Mouse (Mus musculus): ENCODE results near the gene Gpr176.

DNA sequence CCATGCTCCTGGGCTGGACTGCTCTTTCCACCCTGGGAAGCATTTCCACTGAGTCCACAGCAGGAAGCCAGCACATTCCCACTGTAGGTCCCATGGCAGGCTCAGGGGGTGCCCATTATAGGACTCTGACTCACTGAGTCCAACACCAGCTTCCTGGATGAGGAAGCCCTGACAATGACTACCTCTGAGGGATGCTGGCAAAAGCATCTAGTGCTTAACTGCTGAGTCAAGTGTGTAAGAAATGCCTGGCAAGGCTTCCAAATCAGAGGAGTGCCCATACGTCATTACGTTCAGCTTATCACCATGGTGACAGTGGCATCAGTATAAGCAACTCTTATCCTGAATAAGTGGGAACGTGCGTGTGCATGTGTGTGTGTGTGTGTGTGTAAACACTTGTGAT is 85.5 kb downstream of the Gpr176 start:
- TF ChIP-seq CTCF (IDR thresholded peaks at IDR 0.05; ENCODE audit: control insufficient read depth, insufficient read depth, insufficient read length) (no peak), MAX (IDR thresholded peaks at IDR 0.05) (no peak)

Measured in C2C12 (cell line).